Mouse (Mus musculus): ENCODE data around the gene Ddx60. TPM values are rescaled to one million over a fixed set of nuclear protein-coding genes. Genes with fewer than 3 reads are reported as not detected.

The Ddx60 gene
- polyA plus RNA-seq, 1 experiment from 2014 or later, result 0.73 TPM

DNA sequence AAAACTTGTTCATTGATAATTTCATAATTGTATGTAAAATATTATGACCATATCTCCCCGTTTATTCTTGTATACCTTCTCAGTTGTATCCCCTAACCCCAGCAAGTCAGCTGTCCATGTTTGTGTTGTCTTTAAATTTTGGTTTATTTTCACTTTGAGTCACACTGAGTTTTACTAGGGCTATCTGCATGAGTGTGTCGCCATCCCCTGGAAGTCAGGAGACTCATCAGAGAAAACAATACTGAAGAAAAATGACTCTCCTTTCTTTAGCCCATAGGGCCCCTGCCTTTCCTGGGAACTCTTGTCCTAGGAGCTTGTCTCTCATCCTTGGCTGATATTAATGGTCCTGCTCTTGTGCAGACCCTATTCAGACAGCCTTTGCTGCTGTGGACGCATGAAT lies 106.5 kb downstream of the Ddx60 start:
- no peak overlapping the region for H3K27ac ChIP-seq (ENCODE audit: low read depth, low read length)
- no peaks in the 10 kb centered on the region for H3K27me3 ChIP-seq (ENCODE audit: control insufficient read depth, insufficient read depth, low read length)
- no peaks in the 10 kb centered on the region for H3K9me3 ChIP-seq (ENCODE audit: control insufficient read depth, low read length)
- WGBS, result 63% methylated on average over 3 of the region's 3 CpGs
- no peak for DNase-seq (ENCODE audit: low spot score)
- no peak overlapping the region for H3K4me3 ChIP-seq (ENCODE audit: low read depth, low read length)
- no peaks in the 10 kb centered on the region for H3K36me3 ChIP-seq (ENCODE audit: control insufficient read depth, insufficient read depth, low read length)
- ATAC-seq (ENCODE audit: low FRiP score), result no peak
- no peak overlapping the region for H3K9ac ChIP-seq (ENCODE audit: low read depth, low read length)
- no peaks in the 10 kb centered on the region for H3K4me1 ChIP-seq (replicated peaks; ENCODE audit: control insufficient read depth, insufficient read depth, low read length)
- H3K4me2 ChIP-seq (replicated peaks; ENCODE audit: low read depth, low read length), result no peak overlapping the region

GRCm38 (mm10) chr8:62046809-62047208 lies 118.9 kb downstream of the Ddx60 start:
- Histone ChIP-seq H3K9me3 (ENCODE audit: control insufficient read depth, low read length) (no peaks in the 10 kb centered on the region), H3K36me3 (ENCODE audit: control insufficient read depth, insufficient read depth, low read length) (no peaks in the 10 kb centered on the region), H3K27me3 (ENCODE audit: control insufficient read depth, insufficient read depth, low read length) (no peaks in the 10 kb centered on the region), H3K4me1 (replicated peaks; ENCODE audit: control insufficient read depth, insufficient read depth, low read length) (no peaks in the 10 kb centered on the region), H3K4me3 (ENCODE audit: low read depth, low read length) (no peak overlapping the region), H3K9ac (ENCODE audit: low read depth, low read length) (no peak overlapping the region), H3K4me2 (replicated peaks; ENCODE audit: low read depth, low read length) (no peak overlapping the region), H3K27ac (ENCODE audit: low read depth, low read length) (no peak overlapping the region)
- WGBS, result 50% methylated on average over 2 of the region's 2 CpGs
- ATAC-seq (ENCODE audit: low FRiP score) (no peak), DNase-seq (ENCODE audit: low spot score) (no peak)

DNA sequence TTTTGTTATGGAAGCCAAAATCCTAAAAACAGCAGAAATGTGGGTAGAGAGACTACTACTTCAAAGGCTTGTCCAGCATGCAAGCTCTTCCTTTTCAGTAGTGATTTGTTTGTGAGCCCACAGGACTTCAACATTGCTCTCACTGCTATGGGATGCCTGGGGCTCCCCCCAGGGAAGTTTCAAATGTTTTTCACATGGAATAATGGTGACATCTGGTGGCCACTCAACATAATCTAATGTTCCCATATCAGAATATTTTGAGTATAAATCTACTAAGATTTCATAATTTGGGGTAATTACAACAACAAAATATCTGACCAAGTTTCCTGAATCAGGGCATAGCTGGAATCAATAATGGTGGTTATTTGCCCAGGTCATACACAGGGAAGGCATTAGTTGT lies 132.5 kb downstream of the Ddx60 start:
- Histone ChIP-seq H3K9ac (ENCODE audit: low read depth, low read length) (no peak overlapping the region), H3K36me3 (ENCODE audit: control insufficient read depth, insufficient read depth, low read length) (no peaks in the 10 kb centered on the region), H3K4me2 (replicated peaks; ENCODE audit: low read depth, low read length) (no peak overlapping the region), H3K27ac (ENCODE audit: low read depth, low read length) (no peak overlapping the region), H3K4me3 (ENCODE audit: low read depth, low read length) (no peak overlapping the region), H3K27me3 (ENCODE audit: control insufficient read depth, insufficient read depth, low read length) (no peaks in the 10 kb centered on the region), H3K4me1 (replicated peaks; ENCODE audit: control insufficient read depth, insufficient read depth, low read length) (no peaks in the 10 kb centered on the region), H3K9me3 (ENCODE audit: control insufficient read depth, low read length) (no peaks in the 10 kb centered on the region)
- ATAC-seq (ENCODE audit: low FRiP score), result no peak
- peak; percentile 21 for DNase-seq (ENCODE audit: low spot score)

- Histone ChIP-seq H3K36me3 (ENCODE audit: control insufficient read depth, insufficient read depth, low read length) (no peaks in the 10 kb centered on the region), H3K9me3 (ENCODE audit: control insufficient read depth, low read length) (no peaks in the 10 kb centered on the region), H3K9ac (ENCODE audit: low read depth, low read length) (no peak overlapping the region), H3K4me3 (ENCODE audit: low read depth, low read length) (no peak overlapping the region), H3K4me2 (replicated peaks; ENCODE audit: low read depth, low read length) (no peak overlapping the region), H3K27me3 (ENCODE audit: control insufficient read depth, insufficient read depth, low read length) (no peaks in the 10 kb centered on the region), H3K27ac (ENCODE audit: low read depth, low read length) (no peak overlapping the region), H3K4me1 (replicated peaks; ENCODE audit: control insufficient read depth, insufficient read depth, low read length) (no peaks in the 10 kb centered on the region)
- ATAC-seq (ENCODE audit: low FRiP score), result no peak
- DNase-seq (ENCODE audit: low spot score), result no peak
These were observed 140.4 kb downstream of the Ddx60 start for GRCm38 (mm10) chr8:62068305-62068704.

DNA sequence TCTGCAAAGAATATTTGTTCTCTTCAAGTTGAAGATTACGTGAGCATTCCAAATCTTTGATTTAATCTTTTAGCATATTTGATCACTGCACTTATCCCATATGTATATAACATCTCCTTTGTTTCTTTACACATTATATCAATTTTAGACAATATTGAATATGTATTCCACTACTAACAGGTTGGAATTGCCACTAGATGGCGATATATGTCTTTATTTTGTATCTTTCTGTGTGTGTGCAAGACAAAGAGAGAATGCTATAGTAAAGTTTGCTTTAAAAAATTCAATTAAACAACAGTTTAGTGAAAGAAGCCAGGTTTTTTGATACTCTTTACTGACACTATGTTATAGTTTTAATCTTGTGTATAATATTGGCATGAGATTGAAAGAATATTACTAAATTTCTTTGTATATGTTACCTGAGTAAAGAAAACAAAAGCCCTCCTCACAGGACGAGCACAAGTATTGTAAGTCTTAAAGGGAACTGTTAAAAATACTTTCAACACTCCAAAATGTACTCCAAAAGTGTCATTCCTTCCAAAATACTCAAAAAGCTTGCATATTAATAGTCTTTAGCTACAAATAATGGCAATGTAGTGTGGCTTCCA lies 152.4 kb downstream of the Ddx60 start:
- Histone ChIP-seq H3K27me3 (ENCODE audit: control insufficient read depth, insufficient read depth, low read length) (no peaks in the 10 kb centered on the region), H3K4me1 (replicated peaks; ENCODE audit: control insufficient read depth, insufficient read depth, low read length) (no peaks in the 10 kb centered on the region), H3K9ac (ENCODE audit: low read depth, low read length) (no peak overlapping the region), H3K27ac (ENCODE audit: low read depth, low read length) (no peak overlapping the region), H3K4me3 (ENCODE audit: low read depth, low read length) (no peak overlapping the region), H3K36me3 (ENCODE audit: control insufficient read depth, insufficient read depth, low read length) (no peaks in the 10 kb centered on the region), H3K4me2 (replicated peaks; ENCODE audit: low read depth, low read length) (no peak overlapping the region), H3K9me3 (ENCODE audit: control insufficient read depth, low read length) (no peaks in the 10 kb centered on the region)
- ATAC-seq (ENCODE audit: low FRiP score) (peak; percentile 76), DNase-seq (ENCODE audit: low spot score) (peak; percentile 75)
- 52% methylated on average over 3 of the region's 3 CpGs for WGBS

- Histone ChIP-seq H3K27me3 (ENCODE audit: control insufficient read depth, insufficient read depth, low read length) (no peaks in the 10 kb centered on the region), H3K27ac (ENCODE audit: low read depth, low read length) (no peak overlapping the region), H3K9me3 (ENCODE audit: control insufficient read depth, low read length) (no peaks in the 10 kb centered on the region), H3K4me3 (ENCODE audit: low read depth, low read length) (no peak overlapping the region), H3K4me1 (replicated peaks; ENCODE audit: control insufficient read depth, insufficient read depth, low read length) (no peaks in the 10 kb centered on the region), H3K4me2 (replicated peaks; ENCODE audit: low read depth, low read length) (no peak overlapping the region), H3K9ac (ENCODE audit: low read depth, low read length) (no peak overlapping the region), H3K36me3 (ENCODE audit: control insufficient read depth, insufficient read depth, low read length) (no peaks in the 10 kb centered on the region)
- ATAC-seq (ENCODE audit: low FRiP score), result no peak
- no peak for DNase-seq (ENCODE audit: low spot score)
- WGBS, result 85% methylated on average over 2 of the region's 2 CpGs
These were observed 153.9 kb downstream of the Ddx60 start for GRCm38 (mm10) chr8:62081804-62082203.

Other genes starting within 250 kb of the Ddx60 start
- gene Palld, start 25.4 kb upstream of the Ddx60 start, polyA plus RNA-seq (2014; fragmentation: Nextera tagmentation; extraction: Ambion mirVana), result 40.2 and 48.3 TPM in 2 replicates
- gene Anxa10, start 195.1 kb downstream of the Ddx60 start, polyA plus RNA-seq (2014; fragmentation: Nextera tagmentation; extraction: Ambion mirVana), result not detected in 2 replicates